Mouse (Mus musculus) hindbrain, postnatal 0 days (tissue): ENCODE measurements around the gene Lrp3. TPM values are rescaled to one million over a fixed set of nuclear protein-coding genes. Genes with fewer than 3 reads are reported as not detected.

ENCODE experiments used
- ATAC-seq: fragments of 200-750 bp; cut with Nextera tagmentation; 2 replicates; pipeline ENCODE4 v1.8.0; 2017; ENCODE audit warnings: mild to moderate bottlenecking, moderate TSS enrichment, moderate library complexity
- DNase-seq: peaks from one replicate; pipeline ENCODE4 v3.0.0-alpha.2; 2015; ENCODE audit warnings: low spot score
- H3K27ac ChIP-seq: fragments of 300-500 bp; sonication (generic); 2 replicates; pipeline ENCODE4 v1.5.1; 2014; ENCODE audit warnings: mild to moderate bottlenecking
- H3K27me3 ChIP-seq: fragments of 300-500 bp; sonication (generic); 2 replicates; pipeline ENCODE4 v1.6.1; 2014; ENCODE audit warnings: low read length, mixed read lengths; ENCODE audit not compliant: insufficient read depth
- H3K36me3 ChIP-seq: fragments of 300-500 bp; sonication (generic); 2 replicates; pipeline ENCODE4 v1.6.1; 2014; ENCODE audit warnings: low read length, mixed read lengths; ENCODE audit not compliant: insufficient read depth
- H3K4me1 ChIP-seq: fragments of 300-500 bp; sonication (generic); 2 replicates; pipeline ENCODE4 v1.6.1; 2014; ENCODE audit warnings: antibody characterized with exemption, low read length, mixed read lengths; ENCODE audit not compliant: insufficient read depth
- H3K4me2 ChIP-seq: fragments of 300-500 bp; sonication (generic); 2 replicates; pipeline ENCODE4 v1.6.1; 2014; ENCODE audit warnings: low read depth, mild to moderate bottlenecking, low read length, moderate library complexity, mixed read lengths
- H3K4me3 ChIP-seq: fragments of 300-500 bp; sonication (generic); 2 replicates; pipeline ENCODE4 v1.5.1; 2014; ENCODE audit warnings: low read length
- H3K9ac ChIP-seq: fragments of 300-500 bp; sonication (generic); replicated peaks from 2 replicates; pipeline ENCODE4 v1.6.1; 2014; ENCODE audit warnings: mild to moderate bottlenecking, low read length, moderate library complexity, mixed read lengths
- H3K9me3 ChIP-seq: fragments of 300-500 bp; sonication (generic); 2 replicates; pipeline ENCODE4 v1.6.1; 2016; ENCODE audit warnings: low read length, mixed read lengths
- CTCF ChIP-seq: IDR thresholded peaks from 2 replicates; pipeline ENCODE4 v1.5.1; 2016; ENCODE audit warnings: antibody characterized with exemption, control low read depth, low read depth
- WGBS: fragments of 180-500 bp; shearing (Covaris S2); extraction: QIAGEN DNeasy Blood & Tissue Kit; methylation state at CpG from one replicate; pipeline ENCODE4 v1.1.7; 2014; 5-methylcytosine and 5-hydroxymethylcytosine counted together
- polyA plus RNA-seq: library from polyadenylated mRNA; unstranded; fragments of >200 nt; fragmentation: Nextera tagmentation; extraction: Ambion mirVana; gene quantifications from 2 replicates; pipeline ENCODE4 v1.2.1, GENCODE M21; 2015
- total RNA-seq: library from RNA; depleted of rRNA; stranded (reverse); fragments of >200 nt; gene quantifications from 2 replicates; pipeline ENCODE4 v1.2.3, GENCODE M21; 2014; rRNA removed

Lrp3 gene
- total and polyA plus RNA-seq, 2 experiments from 2014 or later: 20.2 to 137 TPM

- Histone ChIP-seq H3K9ac (no peak overlapping the region), H3K27me3 (no peaks in the 10 kb centered on the region), H3K36me3 (no peaks in the 10 kb centered on the region), H3K27ac (no peak overlapping the region), H3K4me2 (no peak overlapping the region), H3K9me3 (0 out of 2 replicates have a peak, but pooled peaks cover 4% of the 10 kb centered on the region), H3K4me1 (no peaks in the 10 kb centered on the region), H3K4me3 (no peak overlapping the region)
- no peak for ATAC-seq
- DNase-seq: no peak
- no peak for TF ChIP-seq CTCF
- WGBS: 78% methylated on average over 3 of the region's 3 CpGs
These were observed 57.8 kb downstream of the Lrp3 start for GRCm38 (mm10) chr7:35157512-35157911.

- no peaks in the 10 kb centered on the region for H3K27me3 ChIP-seq
- DNase-seq (no peak), ATAC-seq (no peak)
- H3K4me1 ChIP-seq: no peaks in the 10 kb centered on the region
- H3K4me3 ChIP-seq: no peak overlapping the region
- WGBS: 71% methylated on average over 16 of the region's 16 CpGs
- no peak overlapping the region for H3K9ac ChIP-seq
- no peak for TF ChIP-seq CTCF
- 0 out of 2 replicates have a peak, but pooled peaks cover 4% of the 10 kb centered on the region for H3K9me3 ChIP-seq
- H3K36me3 ChIP-seq: no peaks in the 10 kb centered on the region
- H3K27ac ChIP-seq: no peak overlapping the region
- H3K4me2 ChIP-seq: no peak overlapping the region
These were observed 58.5 kb downstream of the Lrp3 start for GRCm38 (mm10) chr7:35156561-35157477.

- ATAC-seq (no peak), DNase-seq (no peak)
- WGBS: 84% methylated on average over 12 of the region's 12 CpGs
- Histone ChIP-seq H3K4me3 (no peak overlapping the region), H3K4me2 (no peak overlapping the region), H3K9me3 (0 out of 2 replicates have a peak, but pooled peaks cover 4% of the 10 kb centered on the region), H3K36me3 (no peaks in the 10 kb centered on the region), H3K27ac (no peak overlapping the region), H3K4me1 (no peaks in the 10 kb centered on the region), H3K27me3 (no peaks in the 10 kb centered on the region), H3K9ac (no peak overlapping the region)
- no peak for TF ChIP-seq CTCF
These were observed 60.8 kb downstream of the Lrp3 start for GRCm38 (mm10) chr7:35154449-35154848.

GRCm38 (mm10) chr7:35150860-35151259 lies 64.4 kb downstream of the Lrp3 start:
- no peak overlapping the region for H3K27ac ChIP-seq
- no peaks in the 10 kb centered on the region for H3K4me1 ChIP-seq
- no peak for TF ChIP-seq CTCF
- H3K9ac ChIP-seq: no peak overlapping the region
- no peak overlapping the region for H3K4me3 ChIP-seq
- no peaks in the 10 kb centered on the region for H3K27me3 ChIP-seq
- DNase-seq (no peak), ATAC-seq (no peak)
- no peaks in the 10 kb centered on the region for H3K9me3 ChIP-seq
- WGBS: 83% methylated on average over 5 of the region's 5 CpGs
- no peaks in the 10 kb centered on the region for H3K36me3 ChIP-seq
- no peak overlapping the region for H3K4me2 ChIP-seq

Other genes with a start within 250 kb of the Lrp3 start
- 8.9 and 13.2 TPM in 2 replicates for gene Cebpg, start 158.9 kb downstream of the Lrp3 start, total RNA-seq
- 14.9 and 16.0 TPM in 2 replicates for gene Cebpg, start 158.9 kb downstream of the Lrp3 start, polyA plus RNA-seq
- 8.3 and 9.8 TPM in 2 replicates for gene Cebpa, start 96.2 kb downstream of the Lrp3 start, total RNA-seq
- 1.1 TPM in 2 replicates for gene Cebpa, start 96.2 kb downstream of the Lrp3 start, polyA plus RNA-seq
- gene Slc7a10, start 29.1 kb downstream of the Lrp3 start, total RNA-seq: 62.9 and 70.2 TPM in 2 replicates
- gene Slc7a10, start 29.1 kb downstream of the Lrp3 start, polyA plus RNA-seq: 47.8 and 52.8 TPM in 2 replicates
- 7.0 and 7.5 TPM in 2 replicates for gene Gpatch1, start 102.9 kb upstream of the Lrp3 start, total RNA-seq
- gene Gpatch1, start 102.9 kb upstream of the Lrp3 start, polyA plus RNA-seq: 17.9 and 18.9 TPM in 2 replicates
- 3.8 and 4.7 TPM in 2 replicates for gene Rhpn2, start 118.7 kb upstream of the Lrp3 start, total RNA-seq
- 2.8 and 3.0 TPM in 2 replicates for gene Rhpn2, start 118.7 kb upstream of the Lrp3 start, polyA plus RNA-seq
- 3.7 and 6.0 TPM in 2 replicates for gene Faap24, start 181.3 kb upstream of the Lrp3 start, total RNA-seq
- gene Faap24, start 181.3 kb upstream of the Lrp3 start, polyA plus RNA-seq: 10.4 and 12.5 TPM in 2 replicates
- 9.6 and 17.8 TPM in 2 replicates for gene Cep89, start 181.5 kb upstream of the Lrp3 start, total RNA-seq
- gene Cep89, start 181.5 kb upstream of the Lrp3 start, polyA plus RNA-seq: 24.5 and 24.6 TPM in 2 replicates
- not detected in 2 replicates for gene Slc7a9, start 233.3 kb upstream of the Lrp3 start, total RNA-seq
- 0.11 TPM in 1 of 2 replicates, not detected in the other for gene Slc7a9, start 233.3 kb upstream of the Lrp3 start, polyA plus RNA-seq